Mouse (Mus musculus) liver, embryonic 16.5 days (tissue): ENCODE results near the gene Fam83e. TPM values are rescaled to one million over a fixed set of nuclear protein-coding genes. Genes with fewer than 3 reads are reported as not detected.

Source experiments
- ATAC-seq: fragments of 200-750 bp; cut with Nextera tagmentation; 2 replicates; pipeline ENCODE4 v1.8.0; 2017; ENCODE audit warnings: low read depth, mild to moderate bottlenecking, moderate number of reproducible peaks, moderate library complexity
- H3K27ac ChIP-seq: fragments of 300-500 bp; sonication (generic); 2 replicates; pipeline ENCODE4 v1.5.1; 2014; ENCODE audit warnings: mild to moderate bottlenecking, low read length
- H3K27me3 ChIP-seq: fragments of 300-500 bp; sonication (generic); 2 replicates; pipeline ENCODE4 v1.6.1; 2014; ENCODE audit warnings: low read depth, low read length, mixed read lengths; ENCODE audit not compliant: control insufficient read depth, insufficient read depth
- H3K36me3 ChIP-seq: fragments of 300-500 bp; sonication (generic); 2 replicates; pipeline ENCODE4 v1.6.1; 2014; ENCODE audit warnings: mild to moderate bottlenecking; ENCODE audit not compliant: control insufficient read depth, insufficient read depth
- H3K4me1 ChIP-seq: fragments of 300-500 bp; sonication (generic); 2 replicates; pipeline ENCODE4 v1.6.1; 2014; ENCODE audit warnings: low read depth, low read length, mixed read lengths; ENCODE audit not compliant: control insufficient read depth
- H3K4me2 ChIP-seq: fragments of 300-500 bp; sonication (generic); 2 replicates; pipeline ENCODE4 v1.6.1; 2014; ENCODE audit warnings: low read depth, low read length, mixed read lengths
- H3K4me3 ChIP-seq: fragments of 300-500 bp; sonication (generic); 2 replicates; pipeline ENCODE4 v1.5.1; 2014; ENCODE audit warnings: low read depth, mild to moderate bottlenecking, low read length
- H3K9ac ChIP-seq: fragments of 300-500 bp; sonication (generic); 2 replicates; pipeline ENCODE4 v1.6.1; 2014; ENCODE audit warnings: low read depth, low read length
- H3K9me3 ChIP-seq: fragments of 300-500 bp; sonication (generic); replicated peaks from 2 replicates; pipeline ENCODE4 v1.6.1; 2016; ENCODE audit warnings: low read length; ENCODE audit not compliant: control insufficient read depth
- whole genome bisulfite sequencing: fragments of 180-500 bp; shearing (Covaris S2); extraction: QIAGEN DNeasy Blood & Tissue Kit; methylation state at CpG from one replicate; pipeline ENCODE4 v1.1.7; 2014; ENCODE audit not compliant: insufficient replicate concordance; 5-methylcytosine and 5-hydroxymethylcytosine counted together
- polyA plus RNA-seq: library from polyadenylated mRNA; unstranded; fragments of >200 nt; fragmentation: Nextera tagmentation; extraction: Ambion mirVana; gene quantifications from 2 replicates; pipeline ENCODE4 v1.2.1, GENCODE M21; 2015

The Fam83e gene
- 0.16 and 0.30 TPM in 2 replicates for polyA plus RNA-seq

DNA sequence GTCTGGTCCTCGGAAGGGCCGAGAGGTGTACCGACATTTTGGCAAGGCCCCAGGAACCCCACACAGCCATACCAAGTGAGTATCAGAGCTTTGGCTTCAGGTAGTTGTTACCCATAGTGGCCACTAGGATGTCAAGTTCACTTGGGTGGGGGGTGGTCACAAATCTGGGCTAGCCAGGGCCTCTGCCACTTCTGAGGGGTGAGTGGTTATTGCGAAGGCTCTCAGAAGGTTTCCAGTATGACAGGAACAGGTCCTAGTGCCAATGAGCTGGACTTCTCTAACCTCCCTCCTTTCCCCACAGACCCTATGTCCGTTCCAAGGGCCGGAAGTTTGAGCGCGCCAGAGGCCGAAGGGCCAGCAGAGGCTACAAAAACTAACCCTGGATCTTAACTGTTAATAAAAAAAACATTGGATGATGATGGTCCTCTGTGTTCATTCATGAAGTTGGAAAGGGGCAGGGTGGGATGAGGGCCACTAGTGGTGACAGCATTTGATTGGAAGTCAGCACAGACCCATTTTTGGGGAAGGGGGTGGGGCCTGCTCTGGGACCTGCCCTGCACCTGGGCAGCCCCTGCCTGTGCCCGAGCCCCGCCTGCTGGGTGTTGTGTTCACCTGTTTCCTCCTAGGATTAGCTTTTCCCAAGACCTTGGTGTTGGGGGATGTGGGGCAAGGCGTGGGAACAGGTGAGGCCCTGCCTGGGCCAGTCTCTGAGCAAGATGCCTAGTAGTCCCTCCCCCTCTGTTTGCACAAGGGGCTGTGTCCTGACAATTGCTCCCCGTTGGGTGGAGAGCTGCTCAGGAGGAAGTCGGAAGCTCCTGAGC is at the start of gene Fam83e:
Gene Fam83e (plus strand): TSS at position 800 of the 821 bp plus-strand sequence.
- Histone ChIP-seq H3K4me1 (peaks cover 33% of the 10 kb centered on the region), H3K27ac (no peak within 1 kb of the TSS), H3K4me3 (no peak within 1 kb of the TSS), H3K9me3 (no peaks in the 10 kb centered on the region), H3K9ac (no peak within 1 kb of the TSS), H3K4me2 (no peak within 1 kb of the TSS), H3K36me3 (peaks cover 35% of the 10 kb centered on the region), H3K27me3 (no peaks in the 10 kb centered on the region)
- ATAC-seq = no peak
- 79% methylated on average over 14 of the region's 14 CpGs for WGBS

- Histone ChIP-seq H3K4me2 (no peak overlapping the region), H3K4me1 (peaks cover 3% of the 10 kb centered on the region), H3K4me3 (no peak overlapping the region), H3K36me3 (no peaks in the 10 kb centered on the region), H3K27me3 (no peaks in the 10 kb centered on the region), H3K27ac (no peak overlapping the region), H3K9me3 (no peaks in the 10 kb centered on the region), H3K9ac (no peak overlapping the region)
- no peak for ATAC-seq
- 59% methylated on average over 7 of the region's 7 CpGs for WGBS
These were observed 43.3 kb upstream of the Fam83e start for GRCm38 (mm10) chr7:45677627-45678295.

DNA sequence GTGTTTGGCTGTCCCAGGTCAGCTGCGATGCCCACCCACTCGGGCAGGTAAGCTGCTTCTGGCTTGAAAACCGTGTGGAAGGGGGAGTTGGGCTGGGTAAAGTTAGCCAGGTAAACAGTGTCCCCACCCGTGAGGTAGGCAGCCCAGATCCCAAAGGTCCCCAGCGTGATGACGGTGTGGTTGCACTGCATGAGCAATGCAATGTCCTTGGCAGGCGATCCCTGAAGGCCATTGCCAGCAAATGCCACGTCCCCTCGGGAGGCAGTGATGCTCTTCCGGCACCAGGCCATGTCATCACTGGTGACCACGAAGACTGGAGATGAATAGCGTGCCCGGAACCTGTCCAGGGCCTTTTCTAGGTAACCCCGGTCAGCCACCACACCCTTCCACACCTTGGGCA is 42.5 kb upstream of the Fam83e start:
- H3K9ac ChIP-seq = no peak overlapping the region
- ATAC-seq = no peak
- H3K27ac ChIP-seq = no peak overlapping the region

GRCm38 (mm10) chr7:45679966-45680621 is 40.9 kb upstream of the Fam83e start:
- WGBS = 59% methylated on average over 14 of the region's 14 CpGs
- ATAC-seq = peak; percentile 50

More for the DNA sequence above, 42.5 kb upstream of the Fam83e start:
- Histone ChIP-seq H3K36me3 (no peaks in the 10 kb centered on the region), H3K9me3 (no peaks in the 10 kb centered on the region), H3K4me1 (peaks cover 3% of the 10 kb centered on the region), H3K4me2 (no peak overlapping the region), H3K4me3 (no peak overlapping the region), H3K27me3 (no peaks in the 10 kb centered on the region)
- WGBS = 76% methylated on average over 14 of the region's 14 CpGs

DNA sequence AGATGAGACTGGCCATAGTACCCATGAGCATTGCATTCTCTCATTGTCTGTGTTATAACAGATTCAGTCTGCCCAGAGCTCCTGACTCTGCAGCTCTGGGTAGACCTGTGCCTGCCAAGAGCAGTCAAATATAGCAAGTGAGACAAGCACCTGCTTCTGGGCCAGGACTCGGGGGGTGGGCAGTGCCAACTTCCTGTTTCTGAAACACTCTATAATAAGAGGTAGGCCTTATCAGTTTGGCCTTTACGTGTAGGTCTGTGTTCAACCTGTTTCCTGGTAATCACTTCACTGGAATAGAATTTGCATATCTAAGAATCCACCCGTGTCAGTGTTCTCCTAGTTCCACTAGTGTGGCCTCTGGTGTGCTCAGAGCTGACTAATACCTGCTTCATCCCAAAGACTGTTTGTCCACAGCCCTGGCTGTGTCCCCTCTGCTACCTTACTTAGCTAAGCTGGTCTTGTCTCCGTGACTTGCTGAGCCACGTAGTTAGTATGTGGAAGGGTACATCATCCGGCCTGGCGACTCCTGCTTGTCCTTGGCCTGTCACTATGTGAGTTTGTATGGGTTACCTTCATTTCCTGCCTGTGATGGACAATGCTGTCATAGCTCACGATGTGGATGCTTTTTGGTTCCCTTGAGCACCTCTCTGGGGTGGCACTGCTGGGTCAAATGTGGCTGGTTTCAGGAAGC is 39.8 kb upstream of the Fam83e start:
- H3K36me3 ChIP-seq = no peaks in the 10 kb centered on the region
- H3K9me3 ChIP-seq = no peaks in the 10 kb centered on the region
- H3K4me3 ChIP-seq = no peak overlapping the region
- H3K27ac ChIP-seq = no peak overlapping the region
- no peak overlapping the region for H3K9ac ChIP-seq
- H3K27me3 ChIP-seq = no peaks in the 10 kb centered on the region
- H3K4me1 ChIP-seq = peaks cover 3% of the 10 kb centered on the region
- ATAC-seq = no peak
- whole genome bisulfite sequencing = 44% methylated on average over 8 of the region's 8 CpGs
- no peak overlapping the region for H3K4me2 ChIP-seq

More at GRCm38 (mm10) chr7:45679966-45680621, 40.9 kb upstream of the Fam83e start:
- H3K27ac ChIP-seq = no peak overlapping the region
- no peaks in the 10 kb centered on the region for H3K27me3 ChIP-seq
- H3K9ac ChIP-seq = no peak overlapping the region
- no peaks in the 10 kb centered on the region for H3K9me3 ChIP-seq
- H3K36me3 ChIP-seq = no peaks in the 10 kb centered on the region
- peaks cover 3% of the 10 kb centered on the region for H3K4me1 ChIP-seq
- H3K4me3 ChIP-seq = no peak overlapping the region
- H3K4me2 ChIP-seq = no peak overlapping the region

GRCm38 (mm10) chr7:45682144-45683126 is 38.6 kb upstream of the Fam83e start:
- Histone ChIP-seq H3K4me3 (no peak overlapping the region), H3K27me3 (no peaks in the 10 kb centered on the region), H3K4me2 (peak overlapping the region; percentile 54), H3K4me1 (peaks cover 3% of the 10 kb centered on the region), H3K27ac (0 out of 2 replicates have a peak overlapping the region, but pooled peaks have one; percentile 19), H3K9ac (0 out of 2 replicates have a peak overlapping the region, but pooled peaks have one; percentile 33), H3K36me3 (no peaks in the 10 kb centered on the region), H3K9me3 (no peaks in the 10 kb centered on the region)
- ATAC-seq = peak; percentile 34; the same call in 1 of the 2 replicates
- WGBS = 19% methylated on average over 14 of the region's 14 CpGs

- peaks cover 3% of the 10 kb centered on the region for H3K4me1 ChIP-seq
- 65% methylated on average over 7 of the region's 7 CpGs for WGBS
- no peak for ATAC-seq
- no peak within 1 kb of the TSS for H3K27ac ChIP-seq
- H3K9me3 ChIP-seq = no peaks in the 10 kb centered on the region
- no peak within 1 kb of the TSS for H3K9ac ChIP-seq
- H3K4me2 ChIP-seq = no peak within 1 kb of the TSS
- H3K27me3 ChIP-seq = no peaks in the 10 kb centered on the region
- H3K4me3 ChIP-seq = no peak within 1 kb of the TSS
- no peaks in the 10 kb centered on the region for H3K36me3 ChIP-seq
These were observed 37.5 kb upstream of the Fam83e start, which contains the start of gene Ntn5 for GRCm38 (mm10) chr7:45683396-45684050. Gene Ntn5 (plus strand): TSS chr7:45684022.
